Comparison of ENCODE assay signal across 13 mouse cellular contexts in genomic region chr5:110608941-110609340, GRCm38 (mm10).
"Had no signal": no experiment of that assay in that cellular context is flagged by ENCODE, and none has a peak within 500 bp of the region (broad histone marks: within the 10 kb centered on the region; RNA-seq: fewer than 3 reads in every experiment).

No protein-coding gene starts in this region.

- H3K27me3 ChIP-seq: lung, embryonic 15.5 days; midbrain, embryonic 13.5 days; neural tube, embryonic 12.5 days had no signal

- H3K9me3 ChIP-seq: lung, embryonic 15.5 days; midbrain, embryonic 13.5 days; neural tube, embryonic 12.5 days had no signal

- DNase-seq: kidney, adult 8-10 months; kidney, postnatal 36 days; layer of hippocampus, adult 9-11 months; layer of hippocampus, postnatal 36 days; right cerebral cortex, adult 18-20 months; right cerebral cortex, postnatal 25 days; thymus, adult 18-20 months; thymus, postnatal 14 days had no signal

- H3K27ac ChIP-seq: lung, embryonic 15.5 days; midbrain, embryonic 13.5 days; neural tube, embryonic 12.5 days had no signal

- ATAC-seq: intestine, postnatal 0 days; midbrain, embryonic 13.5 days had no signal

- H3K4me1 ChIP-seq: lung, embryonic 15.5 days; neural tube, embryonic 12.5 days had no signal

- H3K9ac ChIP-seq: lung, embryonic 15.5 days; midbrain, embryonic 13.5 days; neural tube, embryonic 12.5 days had no signal

- H3K36me3 ChIP-seq: lung, embryonic 15.5 days; midbrain, embryonic 13.5 days; neural tube, embryonic 12.5 days had no signal

- H3K4me3 ChIP-seq: lung, embryonic 15.5 days; midbrain, embryonic 13.5 days; neural tube, embryonic 12.5 days had no signal

- H3K4me2 ChIP-seq: liver, embryonic 11.5 days; lung, embryonic 15.5 days; midbrain, embryonic 13.5 days; neural tube, embryonic 12.5 days had no signal
